Mouse (Mus musculus): ENCODE measurements around the gene Mecom. TPM values are rescaled to one million over a fixed set of nuclear protein-coding genes. Genes with fewer than 3 reads are reported as not detected.

The Mecom gene
- polyA plus RNA-seq, 1 experiment, result not detected

GRCm38 (mm10) chr3:30371472-30371871, 176.3 kb downstream of the Mecom start:
- TF ChIP-seq GATA1 (IDR thresholded peaks at IDR 0.05; ENCODE audit: low read length), result no peak

GRCm38 (mm10) chr3:30370860-30371455, 176.8 kb downstream of the Mecom start:
- no peak for TF ChIP-seq GATA1 (IDR thresholded peaks at IDR 0.05; ENCODE audit: low read length)

DNA sequence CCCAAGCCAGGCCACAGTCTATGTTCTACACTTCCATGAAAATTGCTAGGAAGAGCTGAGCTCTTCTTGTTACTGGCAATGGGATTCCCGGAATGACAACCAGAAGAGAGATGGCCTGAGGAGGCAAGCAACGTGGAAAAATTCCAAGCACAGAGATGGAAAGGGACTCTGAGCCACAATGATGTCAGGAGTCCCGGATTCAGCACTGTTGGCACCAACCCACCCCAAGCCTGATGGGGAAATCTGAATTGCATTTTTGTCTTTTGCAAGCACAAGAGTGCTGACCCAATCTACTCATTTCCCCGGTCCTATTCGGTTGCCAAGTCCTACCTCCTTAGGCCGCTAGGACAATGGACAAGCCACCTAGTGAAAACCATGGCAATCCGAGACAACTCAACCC, 181.2 kb downstream of the Mecom start:
- no peak for TF ChIP-seq GATA1 (IDR thresholded peaks at IDR 0.05; ENCODE audit: low read length)

DNA sequence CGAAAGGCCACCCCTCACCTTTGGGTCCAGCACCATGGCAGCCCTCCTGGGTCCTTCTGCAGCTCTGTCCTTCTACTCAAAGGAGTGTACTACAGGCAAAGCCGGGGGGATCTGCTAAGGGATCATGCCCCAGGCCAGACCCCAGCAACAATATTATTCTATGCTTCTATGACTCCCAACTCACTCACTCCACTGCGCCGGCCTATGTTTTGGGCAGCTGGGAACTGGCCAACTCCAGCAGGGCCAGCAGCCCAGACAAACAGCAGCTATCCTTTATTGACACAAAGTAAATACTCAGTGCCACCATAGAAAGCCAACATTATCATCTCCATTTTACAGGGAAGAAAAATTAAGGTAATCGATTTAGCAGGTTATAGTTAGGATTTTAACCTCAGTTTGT, 186.6 kb downstream of the Mecom start:
- no peak for TF ChIP-seq GATA1 (IDR thresholded peaks at IDR 0.05; ENCODE audit: low read length)

DNA sequence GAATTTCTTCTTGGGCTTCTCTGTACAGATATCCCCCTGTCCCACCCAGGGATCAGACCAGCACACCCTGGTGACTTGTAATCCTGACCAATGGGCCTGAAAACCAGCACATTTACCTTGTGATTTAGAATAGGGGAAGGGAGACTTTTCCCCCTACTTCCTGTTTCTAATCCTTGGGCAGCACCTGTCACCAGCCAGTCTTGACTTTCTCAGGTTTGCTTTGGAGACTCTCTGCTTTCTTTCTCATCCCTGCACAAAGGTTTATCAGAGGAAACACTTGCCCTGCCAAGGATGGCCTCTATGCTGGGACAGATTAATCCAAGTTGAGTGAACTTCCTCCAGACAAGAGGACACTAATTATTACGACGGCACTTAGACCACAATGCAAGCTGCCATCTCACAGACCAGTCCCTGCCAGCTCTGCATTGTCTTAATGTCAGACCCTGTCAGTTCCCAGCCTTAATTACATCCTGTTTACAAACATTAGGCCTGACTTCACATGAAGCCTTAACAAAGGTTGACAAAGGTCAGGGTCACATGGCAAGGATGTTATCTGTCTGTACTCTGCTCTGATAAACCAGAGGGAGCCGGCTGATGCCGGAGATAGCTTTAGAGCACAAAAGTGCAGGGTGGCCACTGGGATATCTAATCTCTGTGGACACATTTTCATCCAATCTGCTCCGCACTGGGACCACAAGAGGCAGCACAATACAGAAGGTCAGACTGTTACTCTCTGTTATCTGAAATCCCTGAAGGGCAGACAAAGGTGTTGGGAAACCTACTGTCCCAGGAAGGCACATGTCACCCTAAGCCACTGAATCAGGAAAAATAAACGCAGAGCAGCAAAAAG, 193.7 kb downstream of the Mecom start:
- no peak for TF ChIP-seq GATA1 (IDR thresholded peaks at IDR 0.05; ENCODE audit: low read length)

DNA sequence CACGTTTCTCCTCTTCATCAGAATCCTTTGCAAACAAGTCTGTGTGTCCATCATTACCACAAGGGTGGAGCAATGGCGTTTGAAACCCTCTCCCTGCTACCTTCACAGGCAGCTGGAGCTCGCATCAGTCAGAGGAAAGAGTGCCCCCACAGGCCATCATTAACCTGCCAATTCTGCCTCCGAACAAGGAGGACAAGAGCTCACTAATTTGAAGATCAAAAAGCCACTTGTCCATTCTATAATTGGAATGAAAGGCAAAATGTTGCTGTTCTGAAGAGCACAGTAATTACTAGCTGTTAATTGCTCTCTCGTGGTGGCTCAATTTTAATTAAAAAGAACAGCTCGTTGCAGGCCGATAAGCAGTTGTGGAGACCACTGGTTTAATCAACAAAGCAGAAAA, 198.5 kb downstream of the Mecom start:
- no peak for TF ChIP-seq GATA1 (IDR thresholded peaks at IDR 0.05; ENCODE audit: low read length)

- TF ChIP-seq GATA1 (IDR thresholded peaks at IDR 0.05; ENCODE audit: low read length), result no peak
These were observed 203.7 kb downstream of the Mecom start for GRCm38 (mm10) chr3:30344151-30344550.

GRCm38 (mm10) chr3:30332337-30332736, 215.5 kb downstream of the Mecom start:
- no peak for TF ChIP-seq GATA1 (IDR thresholded peaks at IDR 0.05; ENCODE audit: low read length)

DNA sequence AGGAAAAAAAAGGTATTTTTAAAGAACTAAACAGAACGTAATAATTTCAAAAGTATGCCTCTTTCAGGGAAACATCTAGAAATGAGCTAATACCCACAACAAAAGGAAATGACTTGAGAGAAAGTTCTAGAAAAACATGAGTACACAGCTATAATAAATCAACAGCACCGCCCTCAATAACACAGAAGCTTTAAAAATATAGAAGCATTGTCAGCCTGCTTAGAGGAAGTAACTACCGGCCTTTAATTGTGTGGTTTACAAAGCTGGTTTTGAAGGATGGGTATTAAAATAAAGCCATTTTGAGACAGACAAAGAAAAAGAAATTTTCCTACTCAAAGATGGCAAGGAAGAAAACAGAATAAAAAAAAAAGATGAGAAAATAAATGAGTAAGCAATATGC, 217.3 kb downstream of the Mecom start:
- no peak for TF ChIP-seq GATA1 (IDR thresholded peaks at IDR 0.05; ENCODE audit: low read length)

GRCm38 (mm10) chr3:30330021-30330420, 217.8 kb downstream of the Mecom start:
- TF ChIP-seq GATA1 (IDR thresholded peaks at IDR 0.05; ENCODE audit: low read length), result no peak

- TF ChIP-seq GATA1 (IDR thresholded peaks at IDR 0.05; ENCODE audit: low read length), result no peak
These were observed 232.9 kb downstream of the Mecom start for GRCm38 (mm10) chr3:30314955-30315354.

GRCm38 (mm10) chr3:30308081-30308480, 239.7 kb downstream of the Mecom start:
- no peak for TF ChIP-seq GATA1 (IDR thresholded peaks at IDR 0.05; ENCODE audit: low read length)

- no peak for TF ChIP-seq GATA1 (IDR thresholded peaks at IDR 0.05; ENCODE audit: low read length)
These were observed 240.2 kb downstream of the Mecom start for GRCm38 (mm10) chr3:30307601-30308000.

DNA sequence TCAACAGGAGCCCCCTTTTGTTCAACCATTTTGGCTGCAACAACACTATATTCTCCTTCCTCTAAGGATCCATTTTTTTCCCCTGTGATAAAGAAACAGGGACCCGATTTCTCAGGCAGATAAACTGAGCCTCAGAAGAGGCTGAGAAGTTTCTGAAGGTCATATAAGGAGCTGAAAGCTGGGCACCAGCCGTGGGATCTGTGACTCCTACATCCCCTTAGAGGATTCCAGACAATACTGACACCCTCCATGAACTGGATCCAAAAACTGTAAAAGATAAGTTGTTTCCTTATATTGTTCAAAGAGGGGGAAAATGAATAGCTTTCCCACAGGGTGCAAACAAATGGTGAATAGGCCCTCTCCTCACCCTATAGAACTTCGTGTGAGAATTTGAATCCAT, 241.7 kb downstream of the Mecom start:
- TF ChIP-seq GATA1 (IDR thresholded peaks at IDR 0.05; ENCODE audit: low read length), result no peak

GRCm38 (mm10) chr3:30299460-30299859, 248.3 kb downstream of the Mecom start:
- TF ChIP-seq GATA1 (IDR thresholded peaks at IDR 0.05; ENCODE audit: low read length), result no peak

GRCm38 (mm10) chr3:30294433-30294832, 253.4 kb downstream of the Mecom start:
- TF ChIP-seq GATA1 (IDR thresholded peaks at IDR 0.05; ENCODE audit: low read length), result no peak

DNA sequence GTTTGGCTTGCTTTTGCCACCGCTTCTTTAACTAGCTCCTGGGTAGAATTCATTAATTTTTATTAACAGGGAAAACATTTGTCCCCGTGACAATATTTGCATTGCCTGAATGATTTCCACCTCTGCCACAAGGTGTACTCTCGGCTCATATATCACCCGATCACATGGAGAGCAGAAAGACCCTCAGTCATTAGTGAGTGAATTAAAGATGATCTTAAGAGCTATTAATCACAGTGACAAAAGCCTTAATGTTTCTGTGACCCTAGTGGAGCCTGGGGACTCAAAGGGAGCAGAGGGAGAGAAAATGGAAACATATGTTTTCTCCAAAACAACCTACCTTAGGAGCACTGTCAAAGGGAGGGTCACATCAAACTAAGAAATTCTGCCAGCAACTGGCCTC, 261.3 kb downstream of the Mecom start:
- TF ChIP-seq GATA1 (IDR thresholded peaks at IDR 0.05; ENCODE audit: low read length), result no peak
